Mouse (Mus musculus): ENCODE data around the gene Cdhr3. TPM values are rescaled to one million over a fixed set of nuclear protein-coding genes. Genes with fewer than 3 reads are reported as not detected.

The Cdhr3 gene
- polyA plus RNA-seq, 1 experiment, result not detected

DNA sequence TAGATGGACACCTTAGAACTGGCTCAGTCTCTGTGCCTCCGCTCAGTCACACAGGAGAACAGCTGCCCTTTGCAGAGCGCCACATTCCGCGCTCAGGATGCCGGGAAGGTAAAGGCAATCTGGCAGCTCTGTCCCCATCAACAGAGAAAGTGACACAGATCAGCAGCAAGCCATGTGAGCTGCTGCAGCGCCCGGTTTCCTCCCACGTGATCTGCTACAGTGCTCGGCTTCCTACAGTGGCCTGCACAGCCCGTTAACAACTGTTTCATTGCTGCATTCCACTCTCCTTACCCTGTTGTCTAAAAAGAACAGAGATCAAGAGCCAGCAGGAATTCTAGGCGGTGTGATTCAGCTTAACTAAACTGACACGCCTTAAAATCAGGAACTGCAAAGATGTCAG is 102.9 kb downstream of the Cdhr3 start:
- H3K4me3 ChIP-seq (ENCODE audit: insufficient read depth, low read depth, low read length), result no peak overlapping the region
- H3K4me1 ChIP-seq (ENCODE audit: control insufficient read depth, insufficient read depth, low read length), result 0 out of 2 replicates have a peak, but pooled peaks cover under 1% of the 10 kb centered on the region
- H3K36me3 ChIP-seq (ENCODE audit: control insufficient read depth, insufficient read depth, low read length), result no peaks in the 10 kb centered on the region
- no peaks in the 10 kb centered on the region for H3K27me3 ChIP-seq (replicated peaks; ENCODE audit: control insufficient read depth, insufficient read depth, low read length)
- DNase-seq, result peak; percentile 26
- TF ChIP-seq CTCF (conservative IDR thresholded peaks at IDR 0.05; ENCODE audit: insufficient read depth, insufficient read length, low read depth, low read length), result no peak
- H3K27ac ChIP-seq (ENCODE audit: insufficient read depth, low read depth, low read length), result no peak overlapping the region
- 42% methylated on average over 12 of the region's 12 CpGs for WGBS

- Histone ChIP-seq H3K27ac (ENCODE audit: insufficient read depth, low read depth, low read length) (no peak overlapping the region), H3K36me3 (ENCODE audit: control insufficient read depth, insufficient read depth, low read length) (no peaks in the 10 kb centered on the region), H3K4me3 (ENCODE audit: insufficient read depth, low read depth, low read length) (no peak overlapping the region), H3K4me1 (ENCODE audit: control insufficient read depth, insufficient read depth, low read length) (no peaks in the 10 kb centered on the region), H3K27me3 (replicated peaks; ENCODE audit: control insufficient read depth, insufficient read depth, low read length) (no peaks in the 10 kb centered on the region)
- WGBS, result 45% methylated on average over 1 of the region's 1 CpGs
- TF ChIP-seq POLR2A (IDR thresholded peaks at IDR 0.05; ENCODE audit: low read depth, low read length), result no peak
- TF ChIP-seq CTCF (conservative IDR thresholded peaks at IDR 0.05; ENCODE audit: insufficient read depth, insufficient read length, low read depth, low read length), result no peak
- DNase-seq, result no peak
These were observed 106.4 kb downstream of the Cdhr3 start for GRCm38 (mm10) chr12:32986284-32986683.

Other genes with a start within 250 kb of the Cdhr3 start
- gene Sypl, start 139.0 kb downstream of the Cdhr3 start, polyA plus RNA-seq (2012; rRNA removed), result 136 and 148 TPM in 2 replicates
- gene Atxn7l1, start 54.8 kb upstream of the Cdhr3 start, polyA plus RNA-seq (2012; rRNA removed), result 22.0 and 23.7 TPM in 2 replicates

Data from kidney, adult 2 months (tissue).